Mouse (Mus musculus): ENCODE data around the gene Ndufs1. TPM values are rescaled to one million over a fixed set of nuclear protein-coding genes. Genes with fewer than 3 reads are reported as not detected.
A peak's percentile ranks its signal among the peaks of the same experiment; 100 is the strongest.

Gene Ndufs1
- 92.7 and 96.4 TPM in 2 replicates for polyA plus RNA-seq (2015; fragmentation: Nextera tagmentation; extraction: Ambion mirVana)

GRCm38 (mm10) chr1:63176604-63177421 is at the start of gene Ndufs1, which contains the start of gene Eef1b2:
Gene Ndufs1, minus strand, starts transcription at chr1:63176833.
Gene Eef1b2, plus strand, starts transcription at chr1:63176825.
- no peaks in the 10 kb centered on the region for H3K9me3 ChIP-seq (replicated peaks; ENCODE audit: control insufficient read depth, low read length)
- H3K4me2 ChIP-seq (ENCODE audit: low read depth, low read length), result peak within 1 kb of the TSS; percentile 80
- WGBS (ENCODE audit: insufficient replicate concordance), result under 1% methylated on average over 72 of the region's 72 CpGs
- peak; percentile 88 for ATAC-seq (ENCODE audit: low read depth)
- peak within 1 kb of the TSS; percentile 92 for H3K4me3 ChIP-seq (ENCODE audit: low read depth, low read length)
- H3K27me3 ChIP-seq (ENCODE audit: control insufficient read depth, insufficient read depth, low read depth, low read length), result no peaks in the 10 kb centered on the region
- peak within 1 kb of the TSS; percentile 89 for H3K27ac ChIP-seq (ENCODE audit: low read length)
- H3K9ac ChIP-seq (ENCODE audit: low read depth, low read length), result peak within 1 kb of the TSS; percentile 94
- peaks cover 11% of the 10 kb centered on the region for H3K36me3 ChIP-seq (ENCODE audit: control insufficient read depth, insufficient read depth)
- peaks cover 22% of the 10 kb centered on the region for H3K4me1 ChIP-seq (ENCODE audit: control insufficient read depth, low read depth, low read length)

- Histone ChIP-seq H3K36me3 (ENCODE audit: control insufficient read depth, insufficient read depth) (no peaks in the 10 kb centered on the region), H3K4me2 (ENCODE audit: low read depth, low read length) (no peak overlapping the region), H3K4me3 (ENCODE audit: low read depth, low read length) (no peak overlapping the region), H3K27ac (ENCODE audit: low read length) (no peak overlapping the region), H3K9ac (ENCODE audit: low read depth, low read length) (no peak overlapping the region), H3K4me1 (ENCODE audit: control insufficient read depth, low read depth, low read length) (no peaks in the 10 kb centered on the region), H3K27me3 (ENCODE audit: control insufficient read depth, insufficient read depth, low read depth, low read length) (no peaks in the 10 kb centered on the region), H3K9me3 (replicated peaks; ENCODE audit: control insufficient read depth, low read length) (no peaks in the 10 kb centered on the region)
- 27% methylated on average over 7 of the region's 7 CpGs for WGBS (ENCODE audit: insufficient replicate concordance)
- no peak for ATAC-seq (ENCODE audit: low read depth)
Measured at GRCm38 (mm10) chr1:63225890-63226289, 49.3 kb upstream of the Ndufs1 start.

- Histone ChIP-seq H3K9ac (ENCODE audit: low read depth, low read length) (no peak overlapping the region), H3K36me3 (ENCODE audit: control insufficient read depth, insufficient read depth) (no peaks in the 10 kb centered on the region), H3K4me3 (ENCODE audit: low read depth, low read length) (no peak overlapping the region), H3K27ac (ENCODE audit: low read length) (no peak overlapping the region), H3K4me1 (ENCODE audit: control insufficient read depth, low read depth, low read length) (no peaks in the 10 kb centered on the region), H3K4me2 (ENCODE audit: low read depth, low read length) (no peak overlapping the region), H3K27me3 (ENCODE audit: control insufficient read depth, insufficient read depth, low read depth, low read length) (no peaks in the 10 kb centered on the region), H3K9me3 (replicated peaks; ENCODE audit: control insufficient read depth, low read length) (no peaks in the 10 kb centered on the region)
- ATAC-seq (ENCODE audit: low read depth), result peak; percentile 62
- WGBS (ENCODE audit: insufficient replicate concordance), result 26% methylated on average over 4 of the region's 4 CpGs
Measured at GRCm38 (mm10) chr1:63225009-63225408, 48.4 kb upstream of the Ndufs1 start.

GRCm38 (mm10) chr1:63219277-63219676 is 42.6 kb upstream of the Ndufs1 start:
- H3K36me3 ChIP-seq (ENCODE audit: control insufficient read depth, insufficient read depth), result no peaks in the 10 kb centered on the region
- WGBS (ENCODE audit: insufficient replicate concordance), result 76% methylated on average over 4 of the region's 4 CpGs
- no peaks in the 10 kb centered on the region for H3K9me3 ChIP-seq (replicated peaks; ENCODE audit: control insufficient read depth, low read length)

GRCm38 (mm10) chr1:63214631-63215030 is 38.0 kb upstream of the Ndufs1 start:
- Histone ChIP-seq H3K9ac (ENCODE audit: low read depth, low read length) (no peak overlapping the region), H3K36me3 (ENCODE audit: control insufficient read depth, insufficient read depth) (no peaks in the 10 kb centered on the region), H3K4me1 (ENCODE audit: control insufficient read depth, low read depth, low read length) (no peaks in the 10 kb centered on the region), H3K4me3 (ENCODE audit: low read depth, low read length) (no peak overlapping the region), H3K27ac (ENCODE audit: low read length) (no peak overlapping the region), H3K27me3 (ENCODE audit: control insufficient read depth, insufficient read depth, low read depth, low read length) (peaks cover 3% of the 10 kb centered on the region; the same call in 1 of the 2 replicates), H3K4me2 (ENCODE audit: low read depth, low read length) (no peak overlapping the region), H3K9me3 (replicated peaks; ENCODE audit: control insufficient read depth, low read length) (no peaks in the 10 kb centered on the region)
- WGBS (ENCODE audit: insufficient replicate concordance), result 28% methylated on average over 7 of the region's 7 CpGs
- no peak for ATAC-seq (ENCODE audit: low read depth)

More at GRCm38 (mm10) chr1:63219277-63219676, 42.6 kb upstream of the Ndufs1 start:
- no peak overlapping the region for H3K4me2 ChIP-seq (ENCODE audit: low read depth, low read length)
- no peak overlapping the region for H3K27ac ChIP-seq (ENCODE audit: low read length)
- H3K9ac ChIP-seq (ENCODE audit: low read depth, low read length), result no peak overlapping the region
- peaks cover 2% of the 10 kb centered on the region; the same call in 1 of the 2 replicates for H3K27me3 ChIP-seq (ENCODE audit: control insufficient read depth, insufficient read depth, low read depth, low read length)
- no peak for ATAC-seq (ENCODE audit: low read depth)
- no peaks in the 10 kb centered on the region for H3K4me1 ChIP-seq (ENCODE audit: control insufficient read depth, low read depth, low read length)
- H3K4me3 ChIP-seq (ENCODE audit: low read depth, low read length), result no peak overlapping the region

GRCm38 (mm10) chr1:63214271-63214558 is 37.6 kb upstream of the Ndufs1 start, which contains the start of gene Gpr1:
Gene Gpr1, minus strand, starts transcription at chr1:63214543.
- no peaks in the 10 kb centered on the region for H3K9me3 ChIP-seq (replicated peaks; ENCODE audit: control insufficient read depth, low read length)
- H3K4me2 ChIP-seq (ENCODE audit: low read depth, low read length), result no peak within 1 kb of the TSS
- no peaks in the 10 kb centered on the region for H3K36me3 ChIP-seq (ENCODE audit: control insufficient read depth, insufficient read depth)
- no peak within 1 kb of the TSS for H3K27ac ChIP-seq (ENCODE audit: low read length)
- no peaks in the 10 kb centered on the region for H3K4me1 ChIP-seq (ENCODE audit: control insufficient read depth, low read depth, low read length)
- no peak within 1 kb of the TSS for H3K9ac ChIP-seq (ENCODE audit: low read depth, low read length)
- ATAC-seq (ENCODE audit: low read depth), result no peak
- H3K4me3 ChIP-seq (ENCODE audit: low read depth, low read length), result no peak within 1 kb of the TSS
- WGBS (ENCODE audit: insufficient replicate concordance), result 28% methylated on average over 3 of the region's 3 CpGs
- peaks cover 3% of the 10 kb centered on the region; the same call in 1 of the 2 replicates for H3K27me3 ChIP-seq (ENCODE audit: control insufficient read depth, insufficient read depth, low read depth, low read length)

- H3K4me3 ChIP-seq (ENCODE audit: low read depth, low read length), result no peak overlapping the region
- no peak for ATAC-seq (ENCODE audit: low read depth)
- H3K36me3 ChIP-seq (ENCODE audit: control insufficient read depth, insufficient read depth), result no peaks in the 10 kb centered on the region
- H3K27me3 ChIP-seq (ENCODE audit: control insufficient read depth, insufficient read depth, low read depth, low read length), result peaks cover 3% of the 10 kb centered on the region; the same call in 1 of the 2 replicates
- no peaks in the 10 kb centered on the region for H3K4me1 ChIP-seq (ENCODE audit: control insufficient read depth, low read depth, low read length)
- no peak overlapping the region for H3K9ac ChIP-seq (ENCODE audit: low read depth, low read length)
- no peaks in the 10 kb centered on the region for H3K9me3 ChIP-seq (replicated peaks; ENCODE audit: control insufficient read depth, low read length)
- H3K4me2 ChIP-seq (ENCODE audit: low read depth, low read length), result no peak overlapping the region
- no peak overlapping the region for H3K27ac ChIP-seq (ENCODE audit: low read length)
- WGBS (ENCODE audit: insufficient replicate concordance), result 22% methylated on average over 22 of the region's 22 CpGs
Measured at GRCm38 (mm10) chr1:63213478-63214270, 37.0 kb upstream of the Ndufs1 start.

GRCm38 (mm10) chr1:63209861-63210529 is 33.4 kb upstream of the Ndufs1 start:
- H3K9me3 ChIP-seq (replicated peaks; ENCODE audit: control insufficient read depth, low read length), result no peaks in the 10 kb centered on the region
- no peak overlapping the region for H3K27ac ChIP-seq (ENCODE audit: low read length)
- H3K4me1 ChIP-seq (ENCODE audit: control insufficient read depth, low read depth, low read length), result no peaks in the 10 kb centered on the region
- no peak overlapping the region for H3K4me3 ChIP-seq (ENCODE audit: low read depth, low read length)
- 32% methylated on average over 6 of the region's 6 CpGs for WGBS (ENCODE audit: insufficient replicate concordance)
- H3K4me2 ChIP-seq (ENCODE audit: low read depth, low read length), result no peak overlapping the region
- no peaks in the 10 kb centered on the region for H3K36me3 ChIP-seq (ENCODE audit: control insufficient read depth, insufficient read depth)
- ATAC-seq (ENCODE audit: low read depth), result no peak
- peaks cover 3% of the 10 kb centered on the region; the same call in 1 of the 2 replicates for H3K27me3 ChIP-seq (ENCODE audit: control insufficient read depth, insufficient read depth, low read depth, low read length)
- H3K9ac ChIP-seq (ENCODE audit: low read depth, low read length), result no peak overlapping the region

All from liver, embryonic 16.5 days (tissue).